Mouse (Mus musculus): ENCODE data around the gene Limk1. TPM values are rescaled to one million over a fixed set of nuclear protein-coding genes. Genes with fewer than 3 reads are reported as not detected.

Gene Limk1
- total RNA-seq (2021), result 10 to 100 TPM; 50.9 to 54.6 TPM
- long read RNA-seq, experiment 1, partial matches to known transcripts, result 1 of 2 reads
- long read RNA-seq, experiment 1, other reads (novel, unspliced or antisense), result 1 of 2 reads
- long read RNA-seq, experiment 2, partial matches to known transcripts, result 0 of 4 reads
- long read RNA-seq, experiment 2, other reads (novel, unspliced or antisense), result 2 of 4 reads

- DNase-seq (ENCODE audit: low spot score in 2 of 2), result peak in 1 of 2 experiments; percentile 29
Measured at GRCm38 (mm10) chr5:134688086-134688717, at the start of gene Limk1. Gene Limk1 (minus strand): TSS chr5:134688598.

- DNase-seq (ENCODE audit: low spot score in 2 of 2), result no peak
Measured at GRCm38 (mm10) chr5:134734920-134735319, 46.5 kb upstream of the Limk1 start.

GRCm38 (mm10) chr5:134734072-134734471, 45.7 kb upstream of the Limk1 start:
- peak; percentile 34 to 58 for DNase-seq (ENCODE audit: low spot score in 2 of 2)

- no peak for DNase-seq (ENCODE audit: low spot score in 2 of 2)
Measured at GRCm38 (mm10) chr5:134733241-134733640, 44.8 kb upstream of the Limk1 start.

- DNase-seq (ENCODE audit: low spot score in 2 of 2), result no peak
Measured at GRCm38 (mm10) chr5:134729124-134729523, 40.7 kb upstream of the Limk1 start.

- DNase-seq (ENCODE audit: low spot score in 2 of 2), result no peak
Measured at GRCm38 (mm10) chr5:134728535-134728934, 40.1 kb upstream of the Limk1 start.

GRCm38 (mm10) chr5:134727001-134727639, 38.7 kb upstream of the Limk1 start:
- DNase-seq (ENCODE audit: low spot score in 2 of 2), result no peak

GRCm38 (mm10) chr5:134725299-134725698, 36.9 kb upstream of the Limk1 start:
- no peak for DNase-seq (ENCODE audit: low spot score in 2 of 2)

- DNase-seq (ENCODE audit: low spot score in 2 of 2), result no peak
Measured at GRCm38 (mm10) chr5:134720058-134720457, 31.7 kb upstream of the Limk1 start.

GRCm38 (mm10) chr5:134711076-134711475, 22.7 kb upstream of the Limk1 start:
- no peak for DNase-seq (ENCODE audit: low spot score in 2 of 2)

GRCm38 (mm10) chr5:134709275-134709674, 20.9 kb upstream of the Limk1 start:
- no peak for DNase-seq (ENCODE audit: low spot score in 2 of 2)

GRCm38 (mm10) chr5:134704157-134704556, 15.8 kb upstream of the Limk1 start:
- peak; percentile 65 for DNase-seq (ENCODE audit: low spot score in 2 of 2)

- no peak for DNase-seq (ENCODE audit: low spot score in 2 of 2)
Measured at GRCm38 (mm10) chr5:134695539-134695938, 7.1 kb upstream of the Limk1 start.

- no peak for DNase-seq (ENCODE audit: low spot score in 2 of 2)
Measured at GRCm38 (mm10) chr5:134695082-134695481, 6.7 kb upstream of the Limk1 start.

GRCm38 (mm10) chr5:134692704-134693103, 4.3 kb upstream of the Limk1 start:
- no peak for DNase-seq (ENCODE audit: low spot score in 2 of 2)

GRCm38 (mm10) chr5:134688718-134689284, 403 bp upstream of the Limk1 start:
- peak; percentile 97 to 99 for DNase-seq (ENCODE audit: low spot score in 2 of 2)

GRCm38 (mm10) chr5:134687187-134687586, 1.2 kb downstream of the Limk1 start:
- no peak for DNase-seq (ENCODE audit: low spot score in 2 of 2)

- no peak for DNase-seq (ENCODE audit: low spot score in 2 of 2)
Measured at GRCm38 (mm10) chr5:134686541-134686940, 1.9 kb downstream of the Limk1 start.

- DNase-seq (ENCODE audit: low spot score in 2 of 2), result no peak
Measured at GRCm38 (mm10) chr5:134684398-134684797, 4.0 kb downstream of the Limk1 start.

GRCm38 (mm10) chr5:134683813-134684212, 4.6 kb downstream of the Limk1 start:
- DNase-seq (ENCODE audit: low spot score in 2 of 2), result no peak

GRCm38 (mm10) chr5:134680238-134680637, 8.2 kb downstream of the Limk1 start:
- DNase-seq (ENCODE audit: low spot score in 2 of 2), result no peak
